Mouse (Mus musculus) liver, embryonic 11.5 days (tissue): ENCODE results near the gene Nox1. TPM values are rescaled to one million over a fixed set of nuclear protein-coding genes. Genes with fewer than 3 reads are reported as not detected.
A peak's percentile ranks its signal among the peaks of the same experiment; 100 is the strongest.

Source experiments
- ATAC-seq: fragments of 200-750 bp; cut with Nextera tagmentation; replicated peaks from 2 replicates; pipeline ENCODE4 v1.8.0; 2017; ENCODE audit warnings: moderate number of reproducible peaks, mild to moderate bottlenecking, moderate TSS enrichment, moderate library complexity; ENCODE audit not compliant: low FRiP score
- DNase-seq: peaks from one replicate; pipeline ENCODE4 v3.0.0-alpha.2; 2017; ENCODE audit warnings: low spot score
- H3K27ac ChIP-seq: fragments of 300-500 bp; sonication (generic); 2 replicates; pipeline ENCODE4 v1.5.1; 2014; ENCODE audit warnings: mild to moderate bottlenecking, low read depth, low read length, control low read depth
- H3K27me3 ChIP-seq: fragments of 300-500 bp; sonication (generic); replicated peaks from 2 replicates; pipeline ENCODE4 v1.6.1; 2014; ENCODE audit warnings: low read length, mixed read lengths; ENCODE audit not compliant: control insufficient read depth, insufficient read depth
- H3K36me3 ChIP-seq: fragments of 300-500 bp; sonication (generic); 2 replicates; pipeline ENCODE4 v1.6.1; 2014; ENCODE audit warnings: mild to moderate bottlenecking, low read length, moderate library complexity, mixed read lengths; ENCODE audit not compliant: control insufficient read depth, insufficient read depth
- H3K4me1 ChIP-seq: fragments of 300-500 bp; sonication (generic); replicated peaks from 2 replicates; pipeline ENCODE4 v1.6.1; 2014; ENCODE audit warnings: low read length, mixed read lengths; ENCODE audit not compliant: control insufficient read depth, insufficient read depth
- H3K4me2 ChIP-seq: fragments of 300-500 bp; sonication (generic); 2 replicates; pipeline ENCODE4 v1.6.1; 2014; ENCODE audit warnings: mild to moderate bottlenecking, control low read depth, moderate library complexity
- H3K4me3 ChIP-seq: fragments of 300-500 bp; sonication (generic); 2 replicates; pipeline ENCODE4 v1.5.1; 2014; ENCODE audit warnings: low read depth, low read length, control low read depth
- H3K9ac ChIP-seq: fragments of 300-500 bp; sonication (generic); 2 replicates; pipeline ENCODE4 v1.6.1; 2014; ENCODE audit warnings: low read depth, low read length, control low read depth
- H3K9me3 ChIP-seq: fragments of 300-500 bp; sonication (generic); 2 replicates; pipeline ENCODE4 v1.6.1; 2016; ENCODE audit warnings: low read length, inconsistent platforms, mixed read lengths; ENCODE audit not compliant: control insufficient read depth
- WGBS: fragments of 180-500 bp; shearing (Covaris S2); extraction: QIAGEN DNeasy Blood & Tissue Kit; methylation state at CpG from one replicate; pipeline ENCODE4 v1.1.7; 2014; 5-methylcytosine and 5-hydroxymethylcytosine counted together
- polyA plus RNA-seq: library from polyadenylated mRNA; unstranded; fragments of >200 nt; fragmentation: Nextera tagmentation; extraction: Ambion mirVana; gene quantifications from 2 replicates; pipeline ENCODE4 v1.2.1, GENCODE M21; 2014

The Nox1 gene
- polyA plus RNA-seq, 1 experiment from 2014 or later: 0.07 TPM

DNA sequence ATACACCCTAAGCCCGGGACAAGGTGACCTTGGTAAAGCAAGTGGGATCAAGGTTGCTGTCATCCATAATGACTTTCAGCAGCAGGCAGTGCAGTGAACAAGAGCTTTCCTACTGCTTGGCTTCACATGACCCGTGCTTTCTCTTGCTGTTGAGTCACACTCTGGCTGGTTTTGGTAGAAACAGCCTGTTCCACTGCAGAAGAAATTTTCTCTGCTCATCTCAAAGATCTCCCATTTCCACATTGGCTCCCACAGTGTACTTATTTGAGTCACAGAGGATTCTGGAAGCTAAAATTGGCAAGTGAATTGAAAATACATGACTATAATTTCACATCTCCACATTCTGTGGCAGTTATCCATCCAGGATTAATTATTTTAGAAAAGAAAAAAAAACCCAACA is 119.1 kb downstream of the Nox1 start:
- Histone ChIP-seq H3K27me3 (no peaks in the 10 kb centered on the region), H3K4me2 (no peak overlapping the region), H3K4me1 (no peaks in the 10 kb centered on the region), H3K4me3 (no peak overlapping the region), H3K9me3 (no peaks in the 10 kb centered on the region), H3K36me3 (no peaks in the 10 kb centered on the region), H3K27ac (no peak overlapping the region), H3K9ac (no peak overlapping the region)
- DNase-seq: no peak
- no peak for ATAC-seq
- 68% methylated on average over 2 of the region's 2 CpGs for WGBS

DNA sequence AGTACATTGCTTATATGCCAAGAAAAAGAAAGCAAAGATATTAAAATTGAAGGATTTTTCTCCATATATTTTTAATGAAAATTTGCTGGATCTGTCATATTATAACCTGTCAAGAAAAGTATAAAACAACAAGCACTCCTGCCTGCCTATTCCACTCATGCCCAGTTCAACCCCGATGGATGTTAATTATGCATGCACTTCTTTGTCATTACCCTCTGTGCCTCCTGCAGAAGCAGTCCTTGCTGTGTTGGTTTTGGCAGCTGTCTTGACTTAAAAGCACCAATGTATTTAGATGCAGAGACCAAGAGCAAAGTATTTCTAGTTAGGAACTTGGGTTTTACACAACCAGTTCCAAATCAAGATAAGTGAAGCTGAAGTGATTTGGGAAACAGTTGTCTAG is 136.3 kb downstream of the Nox1 start:
- Histone ChIP-seq H3K9ac (no peak overlapping the region), H3K4me2 (no peak overlapping the region), H3K9me3 (no peaks in the 10 kb centered on the region), H3K4me1 (no peaks in the 10 kb centered on the region), H3K27me3 (no peaks in the 10 kb centered on the region), H3K4me3 (no peak overlapping the region), H3K27ac (no peak overlapping the region), H3K36me3 (peaks cover 3% of the 10 kb centered on the region; the same call in 1 of the 2 replicates)
- DNase-seq (no peak), ATAC-seq (no peak)
- WGBS: 84% methylated on average over 1 of the region's 1 CpGs

DNA sequence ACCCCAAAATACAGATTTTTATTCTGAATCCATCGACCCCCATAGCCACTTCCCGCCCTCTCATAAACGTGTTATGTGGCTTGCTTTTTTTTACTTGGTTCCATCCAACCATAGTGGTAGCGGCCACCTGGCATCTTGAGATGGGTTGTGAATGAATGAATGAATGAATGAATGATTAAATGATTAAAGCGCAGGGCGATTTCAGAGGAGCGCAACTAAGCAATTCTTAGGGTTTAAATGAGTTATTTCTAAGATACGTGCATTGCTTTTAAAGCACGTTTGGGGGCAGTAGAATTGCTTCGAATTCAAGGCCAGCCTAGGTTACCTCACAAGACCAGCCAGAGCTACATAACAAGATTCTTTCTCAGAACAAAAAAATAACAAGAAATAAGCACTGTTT is 162.0 kb downstream of the Nox1 start:
- Histone ChIP-seq H3K27me3 (no peaks in the 10 kb centered on the region), H3K27ac (peak overlapping the region; percentile 87), H3K4me2 (peak overlapping the region; percentile 65), H3K9ac (peak overlapping the region; percentile 77), H3K4me1 (no peaks in the 10 kb centered on the region), H3K4me3 (peak overlapping the region; percentile 65), H3K9me3 (no peaks in the 10 kb centered on the region), H3K36me3 (no peaks in the 10 kb centered on the region)
- WGBS: 17% methylated on average over 10 of the region's 10 CpGs
- no peak for DNase-seq
- ATAC-seq: no peak

DNA sequence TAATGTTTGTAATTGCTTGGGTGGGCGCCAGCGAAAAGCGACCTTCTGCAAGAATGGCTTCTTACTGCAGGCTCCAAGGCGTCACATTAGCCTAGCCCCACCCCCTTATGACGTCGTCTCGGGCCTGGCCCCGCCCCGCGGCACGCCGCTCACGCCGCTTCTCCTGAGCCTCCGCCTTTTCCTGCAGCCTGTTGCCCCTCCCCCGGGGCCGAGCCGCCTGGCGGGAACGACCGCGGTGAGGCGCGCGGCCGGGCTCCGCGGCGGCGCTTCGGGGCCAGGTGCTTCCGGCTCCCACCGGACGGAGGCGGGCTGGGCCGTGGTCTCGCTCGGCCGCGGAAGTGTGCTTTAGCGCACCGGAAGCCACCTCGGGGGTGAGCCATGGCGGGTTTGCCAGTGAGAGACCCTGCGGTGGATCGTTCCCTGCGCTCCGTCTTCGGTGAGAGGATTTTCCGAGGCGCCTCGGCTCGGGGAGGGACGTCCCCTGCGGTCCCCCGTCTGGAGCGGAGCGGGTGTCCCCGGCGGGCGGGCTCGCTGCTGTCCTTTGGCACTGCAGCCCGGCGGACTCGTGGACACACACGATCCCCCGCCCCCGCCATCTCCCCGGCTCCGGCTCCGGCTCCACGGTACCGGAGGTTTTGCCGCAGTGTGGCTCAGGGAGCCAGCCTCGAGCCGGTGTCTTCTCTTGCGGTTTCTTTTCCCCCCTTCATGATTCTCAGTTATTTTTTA is 162.6 kb downstream of the Nox1 start, which contains the start of gene Cstf2:
TSS of gene Cstf2 (plus strand) at position 201 of the 726 bp plus-strand sequence.
- Histone ChIP-seq H3K4me1 (no peaks in the 10 kb centered on the region), H3K9ac (peak within 1 kb of the TSS; percentile 77), H3K4me2 (peak within 1 kb of the TSS; percentile 65), H3K27me3 (no peaks in the 10 kb centered on the region), H3K27ac (peak within 1 kb of the TSS; percentile 87), H3K36me3 (no peaks in the 10 kb centered on the region), H3K4me3 (peak within 1 kb of the TSS; percentile 65), H3K9me3 (no peaks in the 10 kb centered on the region)
- 14% methylated on average over 67 of the region's 77 CpGs for WGBS
- ATAC-seq (peak; percentile 96), DNase-seq (peak; percentile 90)

DNA sequence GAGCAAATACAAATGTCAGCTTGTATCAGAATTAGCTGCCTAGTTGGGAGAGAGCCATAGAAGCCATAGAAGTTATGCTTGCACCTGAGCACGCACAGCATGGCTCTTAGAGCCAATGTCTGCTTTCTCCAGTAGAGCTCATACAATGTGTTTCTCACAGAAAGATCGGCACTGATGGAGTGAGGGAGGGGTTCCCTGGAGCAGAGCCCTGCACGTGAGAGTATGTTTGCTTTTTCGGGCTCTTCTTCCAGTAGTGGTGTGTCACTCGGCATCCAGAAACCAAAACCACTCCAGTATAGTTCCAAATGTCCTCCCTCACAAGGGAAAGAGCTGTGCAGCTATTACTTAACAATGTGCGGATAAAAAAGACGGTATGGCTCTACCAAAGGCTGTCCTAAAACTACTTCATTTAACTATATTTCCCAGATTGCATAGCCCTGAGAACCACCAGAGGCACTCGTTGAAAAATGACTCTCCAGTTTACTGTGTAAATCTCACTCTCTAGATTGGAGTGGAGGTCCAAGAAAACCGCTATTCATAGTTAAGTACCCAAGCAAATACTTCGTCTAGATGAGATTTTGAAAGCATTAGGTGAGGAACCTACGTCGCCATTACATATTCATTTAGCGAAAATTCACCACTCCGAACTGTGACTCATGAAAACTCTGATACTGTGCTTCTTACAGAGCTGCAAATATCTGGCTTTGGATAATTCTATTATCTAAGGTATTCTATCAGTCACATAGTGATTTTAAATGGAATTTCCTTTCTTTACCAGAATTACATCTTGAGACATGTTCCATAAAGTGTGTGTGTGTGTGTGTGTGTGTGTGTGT is 163.5 kb downstream of the Nox1 start:
- Histone ChIP-seq H3K9me3 (no peaks in the 10 kb centered on the region), H3K27ac (no peak overlapping the region), H3K27me3 (no peaks in the 10 kb centered on the region), H3K4me1 (no peaks in the 10 kb centered on the region), H3K4me3 (peak overlapping the region; percentile 65; the same call in 1 of the 2 replicates), H3K36me3 (no peaks in the 10 kb centered on the region), H3K4me2 (peak overlapping the region; percentile 45), H3K9ac (no peak overlapping the region)
- 73% methylated on average over 14 of the region's 14 CpGs for WGBS
- no peak for ATAC-seq
- no peak for DNase-seq

DNA sequence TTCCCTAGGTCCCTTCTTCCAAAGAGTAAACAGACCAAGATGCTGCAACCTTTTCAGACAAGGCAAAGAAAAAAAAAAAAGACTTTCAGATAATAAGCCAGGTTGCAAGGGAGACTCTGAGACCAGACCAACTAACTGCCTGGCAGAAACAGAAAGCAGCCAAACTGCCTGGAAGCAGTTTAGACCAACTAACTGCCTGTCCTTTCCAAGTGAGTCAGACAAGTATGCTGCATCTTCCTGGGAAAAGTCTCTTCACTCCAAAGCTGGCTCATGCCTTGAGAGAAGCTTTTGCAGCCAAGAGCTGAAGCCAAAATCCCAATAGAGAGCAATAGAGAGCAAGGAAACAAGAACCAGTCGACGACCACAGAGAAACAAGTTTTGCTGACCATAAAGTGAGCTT is 164.9 kb downstream of the Nox1 start:
- Histone ChIP-seq H3K4me2 (no peak overlapping the region), H3K4me3 (no peak overlapping the region), H3K27me3 (no peaks in the 10 kb centered on the region), H3K9me3 (no peaks in the 10 kb centered on the region), H3K9ac (no peak overlapping the region), H3K4me1 (no peaks in the 10 kb centered on the region), H3K36me3 (no peaks in the 10 kb centered on the region), H3K27ac (no peak overlapping the region)
- DNase-seq (no peak), ATAC-seq (no peak)
- WGBS: 75% methylated on average over 2 of the region's 2 CpGs

DNA sequence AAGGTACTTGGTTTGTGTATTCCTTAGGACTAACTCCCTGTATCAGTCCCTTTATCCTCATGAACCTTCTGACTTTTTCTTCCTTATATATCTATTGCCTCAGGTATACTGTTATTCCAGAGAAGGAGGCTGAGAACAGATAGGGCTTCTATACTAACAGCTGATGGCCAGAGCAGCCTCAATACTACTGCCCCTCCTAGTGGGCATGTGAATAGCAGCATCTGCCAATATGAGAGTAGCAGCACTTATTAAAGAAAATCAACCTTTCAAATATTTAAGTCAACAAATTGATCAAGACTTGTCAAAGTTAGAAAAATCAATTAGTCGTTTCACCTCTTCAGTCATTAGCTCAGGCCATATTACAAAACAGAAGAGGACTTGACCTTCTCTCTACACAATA is 172.8 kb downstream of the Nox1 start:
- no peak overlapping the region for H3K27ac ChIP-seq
- no peak overlapping the region for H3K9ac ChIP-seq
- no peak for ATAC-seq
- no peaks in the 10 kb centered on the region for H3K27me3 ChIP-seq
- H3K4me1 ChIP-seq: no peaks in the 10 kb centered on the region
- no peaks in the 10 kb centered on the region for H3K9me3 ChIP-seq
- 50% methylated on average over 1 of the region's 1 CpGs for WGBS
- H3K36me3 ChIP-seq: no peaks in the 10 kb centered on the region
- no peak overlapping the region for H3K4me3 ChIP-seq
- no peak overlapping the region for H3K4me2 ChIP-seq
- no peak for DNase-seq
